Mouse (Mus musculus): ENCODE data around the gene Snx33. TPM values are rescaled to one million over a fixed set of nuclear protein-coding genes. Genes with fewer than 3 reads are reported as not detected.
A peak's percentile ranks its signal among the peaks of the same experiment; 100 is the strongest.

Snx33 gene
- polyA plus RNA-seq, 1 experiment from 2014 or later = 7.5 TPM

DNA sequence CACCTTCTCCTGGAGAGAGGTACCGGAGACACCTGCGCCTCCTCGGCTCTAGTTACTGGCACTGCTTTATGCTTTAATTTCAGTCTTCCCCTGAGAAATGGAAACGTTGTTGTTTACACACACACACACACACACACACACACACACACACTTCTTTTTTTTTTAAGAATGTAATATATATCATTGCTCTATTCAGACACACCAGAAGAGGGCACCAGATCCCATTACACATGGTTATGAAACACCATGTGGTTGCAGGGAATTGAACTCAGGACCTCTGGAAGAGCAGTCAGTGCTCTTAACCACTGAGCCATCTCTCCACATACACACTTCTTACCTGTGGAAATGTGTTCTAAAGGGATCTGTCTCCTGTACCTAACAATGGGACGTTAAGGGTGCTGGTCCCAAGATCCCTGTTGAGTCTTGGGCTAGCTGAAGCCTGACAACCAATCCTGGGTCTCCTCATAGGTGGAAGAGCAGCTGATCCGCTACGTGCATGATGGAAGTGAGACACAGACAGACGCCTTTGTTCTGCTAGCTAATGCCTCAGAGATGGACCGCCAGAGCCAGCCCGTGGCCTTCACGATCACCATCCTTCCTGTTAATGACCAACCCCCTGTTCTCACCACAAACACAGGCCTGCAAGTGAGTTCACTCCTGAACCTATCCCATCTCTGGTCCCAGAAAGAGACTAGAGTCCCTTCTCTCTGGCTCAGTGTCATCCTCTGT is 37.5 kb downstream of the Snx33 start:
- Histone ChIP-seq H3K27me3 (ENCODE audit: control insufficient read depth, insufficient read depth, low read length) (no peaks in the 10 kb centered on the region), H3K4me1 (ENCODE audit: control insufficient read depth, insufficient read depth, low read length) (peaks cover 16% of the 10 kb centered on the region), H3K4me2 (ENCODE audit: low read depth, low read length) (no peak overlapping the region), H3K4me3 (ENCODE audit: low read length) (no peak overlapping the region), H3K36me3 (ENCODE audit: control insufficient read depth, insufficient read depth) (peaks cover 32% of the 10 kb centered on the region), H3K27ac (ENCODE audit: low read length) (peak overlapping the region; percentile 33), H3K9me3 (replicated peaks; ENCODE audit: control insufficient read depth, low read length) (no peaks in the 10 kb centered on the region), H3K9ac (ENCODE audit: low read length) (no peak overlapping the region)
- no peak for ATAC-seq (replicated peaks; ENCODE audit: extremely low read depth, insufficient read depth, low FRiP score)
- WGBS = 67% methylated on average over 11 of the region's 11 CpGs

GRCm38 (mm10) chr9:56889817-56890216 is 38.4 kb downstream of the Snx33 start:
- Histone ChIP-seq H3K27ac (ENCODE audit: low read length) (no peak overlapping the region), H3K4me2 (ENCODE audit: low read depth, low read length) (no peak overlapping the region), H3K4me1 (ENCODE audit: control insufficient read depth, insufficient read depth, low read length) (peaks cover 16% of the 10 kb centered on the region), H3K27me3 (ENCODE audit: control insufficient read depth, insufficient read depth, low read length) (no peaks in the 10 kb centered on the region), H3K4me3 (ENCODE audit: low read length) (no peak overlapping the region), H3K9me3 (replicated peaks; ENCODE audit: control insufficient read depth, low read length) (no peaks in the 10 kb centered on the region), H3K36me3 (ENCODE audit: control insufficient read depth, insufficient read depth) (peaks cover 36% of the 10 kb centered on the region), H3K9ac (ENCODE audit: low read length) (no peak overlapping the region)
- 19% methylated on average over 14 of the region's 14 CpGs for WGBS
- ATAC-seq (replicated peaks; ENCODE audit: extremely low read depth, insufficient read depth, low FRiP score) = peak; percentile 59

DNA sequence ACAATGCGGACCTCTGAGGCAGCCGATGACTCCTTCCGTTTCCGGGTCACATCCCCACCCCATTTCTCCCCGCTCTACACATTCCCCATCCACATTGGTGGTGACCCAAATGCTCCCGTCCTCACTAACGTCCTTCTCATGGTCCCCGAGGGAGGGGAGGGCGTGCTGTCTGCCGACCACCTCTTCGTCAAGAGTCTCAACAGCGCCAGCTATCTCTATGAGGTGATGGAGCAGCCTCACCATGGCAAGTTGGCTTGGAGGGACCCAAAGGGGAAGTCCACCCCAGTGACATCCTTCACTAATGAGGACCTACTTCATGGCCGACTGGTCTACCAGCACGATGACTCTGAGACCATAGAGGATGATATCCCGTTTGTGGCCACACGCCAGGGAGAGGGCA is 40.6 kb downstream of the Snx33 start:
- no peak overlapping the region for H3K4me3 ChIP-seq (ENCODE audit: low read length)
- H3K4me1 ChIP-seq (ENCODE audit: control insufficient read depth, insufficient read depth, low read length) = peaks cover 13% of the 10 kb centered on the region
- no peaks in the 10 kb centered on the region for H3K27me3 ChIP-seq (ENCODE audit: control insufficient read depth, insufficient read depth, low read length)
- H3K9ac ChIP-seq (ENCODE audit: low read length) = no peak overlapping the region
- H3K36me3 ChIP-seq (ENCODE audit: control insufficient read depth, insufficient read depth) = peaks cover 31% of the 10 kb centered on the region
- H3K9me3 ChIP-seq (replicated peaks; ENCODE audit: control insufficient read depth, low read length) = no peaks in the 10 kb centered on the region
- no peak overlapping the region for H3K27ac ChIP-seq (ENCODE audit: low read length)
- no peak overlapping the region for H3K4me2 ChIP-seq (ENCODE audit: low read depth, low read length)
- 87% methylated on average over 16 of the region's 16 CpGs for WGBS
- ATAC-seq (replicated peaks; ENCODE audit: extremely low read depth, insufficient read depth, low FRiP score) = no peak

GRCm38 (mm10) chr9:56886601-56887000 is 41.6 kb downstream of the Snx33 start:
- no peak for ATAC-seq (replicated peaks; ENCODE audit: extremely low read depth, insufficient read depth, low FRiP score)
- Histone ChIP-seq H3K4me1 (ENCODE audit: control insufficient read depth, insufficient read depth, low read length) (peaks cover 19% of the 10 kb centered on the region), H3K4me2 (ENCODE audit: low read depth, low read length) (no peak overlapping the region), H3K27ac (ENCODE audit: low read length) (no peak overlapping the region), H3K4me3 (ENCODE audit: low read length) (no peak overlapping the region), H3K27me3 (ENCODE audit: control insufficient read depth, insufficient read depth, low read length) (no peaks in the 10 kb centered on the region), H3K9me3 (replicated peaks; ENCODE audit: control insufficient read depth, low read length) (no peaks in the 10 kb centered on the region), H3K36me3 (ENCODE audit: control insufficient read depth, insufficient read depth) (peaks cover 25% of the 10 kb centered on the region), H3K9ac (ENCODE audit: low read length) (no peak overlapping the region)
- WGBS = 89% methylated on average over 15 of the region's 15 CpGs

DNA sequence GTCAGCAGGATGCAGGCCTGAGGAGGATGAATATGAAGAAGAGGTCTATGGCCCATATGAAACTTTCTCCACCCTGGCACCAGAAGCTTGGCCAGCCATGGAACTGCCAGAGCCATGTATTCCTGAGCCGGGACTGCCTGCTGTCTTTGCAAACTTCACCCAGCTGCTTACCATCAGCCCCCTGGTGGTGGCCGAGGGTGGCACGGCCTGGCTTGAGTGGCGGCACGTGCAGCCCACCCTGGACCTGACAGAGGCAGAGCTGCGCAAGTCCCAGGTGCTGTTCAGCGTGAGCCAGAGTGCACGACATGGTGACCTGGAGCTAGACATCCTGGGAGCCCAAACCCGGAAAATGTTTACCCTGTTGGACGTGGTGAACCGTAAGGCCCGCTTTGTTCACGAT is 42.1 kb downstream of the Snx33 start:
- H3K27ac ChIP-seq (ENCODE audit: low read length) = no peak overlapping the region
- H3K9ac ChIP-seq (ENCODE audit: low read length) = no peak overlapping the region
- H3K27me3 ChIP-seq (ENCODE audit: control insufficient read depth, insufficient read depth, low read length) = no peaks in the 10 kb centered on the region
- no peak overlapping the region for H3K4me2 ChIP-seq (ENCODE audit: low read depth, low read length)
- WGBS = 57% methylated on average over 13 of the region's 13 CpGs
- ATAC-seq (replicated peaks; ENCODE audit: extremely low read depth, insufficient read depth, low FRiP score) = no peak
- H3K4me3 ChIP-seq (ENCODE audit: low read length) = no peak overlapping the region
- no peaks in the 10 kb centered on the region for H3K9me3 ChIP-seq (replicated peaks; ENCODE audit: control insufficient read depth, low read length)
- peaks cover 25% of the 10 kb centered on the region for H3K36me3 ChIP-seq (ENCODE audit: control insufficient read depth, insufficient read depth)
- H3K4me1 ChIP-seq (ENCODE audit: control insufficient read depth, insufficient read depth, low read length) = peaks cover 21% of the 10 kb centered on the region

DNA sequence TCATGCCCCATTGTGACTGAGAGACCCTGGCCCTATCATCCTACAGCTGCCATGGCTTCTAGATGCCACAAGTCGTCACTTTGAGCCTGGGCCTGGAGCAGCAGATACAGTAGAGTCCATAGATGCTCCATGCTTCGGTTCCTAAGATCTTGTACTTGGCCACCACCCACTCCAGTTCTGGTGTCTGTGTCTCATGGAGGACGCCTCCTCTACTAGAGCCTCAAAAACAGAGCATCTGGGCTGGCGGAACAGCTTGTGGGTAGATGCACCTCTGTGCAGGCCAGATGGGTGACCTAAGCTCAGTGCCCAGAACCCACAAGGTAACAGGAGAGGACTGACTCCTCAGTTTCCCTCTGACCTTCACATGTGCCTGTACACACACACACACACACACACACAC is 43.8 kb downstream of the Snx33 start:
- Histone ChIP-seq H3K36me3 (ENCODE audit: control insufficient read depth, insufficient read depth) (peaks cover 21% of the 10 kb centered on the region), H3K4me3 (ENCODE audit: low read length) (no peak overlapping the region), H3K9me3 (replicated peaks; ENCODE audit: control insufficient read depth, low read length) (no peaks in the 10 kb centered on the region), H3K4me1 (ENCODE audit: control insufficient read depth, insufficient read depth, low read length) (peaks cover 29% of the 10 kb centered on the region), H3K27me3 (ENCODE audit: control insufficient read depth, insufficient read depth, low read length) (no peaks in the 10 kb centered on the region), H3K4me2 (ENCODE audit: low read depth, low read length) (no peak overlapping the region), H3K9ac (ENCODE audit: low read length) (no peak overlapping the region), H3K27ac (ENCODE audit: low read length) (no peak overlapping the region)
- no peak for ATAC-seq (replicated peaks; ENCODE audit: extremely low read depth, insufficient read depth, low FRiP score)
- 76% methylated on average over 4 of the region's 4 CpGs for WGBS

DNA sequence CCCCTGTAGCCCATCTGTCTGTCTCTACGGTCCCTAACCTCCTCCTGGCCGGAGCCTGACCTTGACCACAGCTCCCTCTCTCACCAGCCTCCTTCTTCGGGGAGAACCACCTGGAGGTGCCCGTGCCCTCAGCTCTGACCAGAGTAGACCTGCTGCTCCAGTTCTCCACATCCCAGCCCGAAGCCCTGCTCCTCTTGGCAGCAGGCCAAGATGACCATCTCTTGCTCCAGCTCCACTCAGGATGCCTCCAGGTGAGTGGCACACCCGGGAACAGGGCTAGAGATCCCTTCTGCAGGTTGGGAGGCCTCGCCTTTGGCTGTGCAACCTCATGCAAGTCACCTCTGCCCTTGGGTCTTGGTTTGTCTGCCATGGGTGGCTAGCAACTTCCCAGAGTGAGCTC is 44.7 kb downstream of the Snx33 start:
- H3K4me1 ChIP-seq (ENCODE audit: control insufficient read depth, insufficient read depth, low read length) = peaks cover 31% of the 10 kb centered on the region
- 74% methylated on average over 7 of the region's 7 CpGs for WGBS
- no peak overlapping the region; the same call in 1 of the 2 replicates for H3K27ac ChIP-seq (ENCODE audit: low read length)
- H3K9ac ChIP-seq (ENCODE audit: low read length) = no peak overlapping the region
- no peak for ATAC-seq (replicated peaks; ENCODE audit: extremely low read depth, insufficient read depth, low FRiP score)
- no peaks in the 10 kb centered on the region for H3K27me3 ChIP-seq (ENCODE audit: control insufficient read depth, insufficient read depth, low read length)
- no peak overlapping the region for H3K4me3 ChIP-seq (ENCODE audit: low read length)
- H3K9me3 ChIP-seq (replicated peaks; ENCODE audit: control insufficient read depth, low read length) = no peaks in the 10 kb centered on the region
- no peak overlapping the region for H3K4me2 ChIP-seq (ENCODE audit: low read depth, low read length)
- peaks cover 14% of the 10 kb centered on the region for H3K36me3 ChIP-seq (ENCODE audit: control insufficient read depth, insufficient read depth)

DNA sequence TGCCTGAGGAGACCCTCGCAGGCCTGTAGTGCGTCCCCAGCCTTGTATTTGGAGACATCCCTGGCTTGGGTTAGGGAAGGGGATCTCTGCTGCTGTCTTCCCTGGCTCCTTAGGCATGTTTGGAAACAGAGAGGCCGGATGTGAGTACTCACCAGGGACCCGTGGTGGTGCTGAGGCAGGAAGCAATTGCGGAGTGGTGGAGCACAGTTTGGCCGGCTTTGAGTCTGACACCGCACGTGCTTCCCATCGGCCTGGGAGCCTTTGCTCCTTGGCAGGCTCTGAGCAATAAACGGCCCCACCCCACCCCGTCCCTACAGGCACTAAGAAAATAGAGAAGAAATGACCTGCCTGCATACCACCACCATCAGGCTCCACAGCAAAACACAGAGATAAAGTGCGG is 45.4 kb downstream of the Snx33 start:
- Histone ChIP-seq H3K36me3 (ENCODE audit: control insufficient read depth, insufficient read depth) (peaks cover 10% of the 10 kb centered on the region), H3K4me3 (ENCODE audit: low read length) (no peak overlapping the region), H3K27ac (ENCODE audit: low read length) (peak overlapping the region; percentile 65), H3K27me3 (ENCODE audit: control insufficient read depth, insufficient read depth, low read length) (no peaks in the 10 kb centered on the region), H3K9ac (ENCODE audit: low read length) (no peak overlapping the region), H3K4me1 (ENCODE audit: control insufficient read depth, insufficient read depth, low read length) (peaks cover 31% of the 10 kb centered on the region), H3K4me2 (ENCODE audit: low read depth, low read length) (no peak overlapping the region), H3K9me3 (replicated peaks; ENCODE audit: control insufficient read depth, low read length) (no peaks in the 10 kb centered on the region)
- 0 out of 2 replicates have a peak, but pooled peaks have one; percentile 24 for ATAC-seq (replicated peaks; ENCODE audit: extremely low read depth, insufficient read depth, low FRiP score)
- WGBS = 52% methylated on average over 12 of the region's 12 CpGs

GRCm38 (mm10) chr9:56882283-56882682 is 45.9 kb downstream of the Snx33 start:
- 65% methylated on average over 4 of the region's 4 CpGs for WGBS

More at GRCm38 (mm10) chr9:56882283-56882682, 45.9 kb downstream of the Snx33 start:
- Histone ChIP-seq H3K9me3 (replicated peaks; ENCODE audit: control insufficient read depth, low read length) (no peaks in the 10 kb centered on the region), H3K27ac (ENCODE audit: low read length) (peak overlapping the region; percentile 65), H3K4me1 (ENCODE audit: control insufficient read depth, insufficient read depth, low read length) (peaks cover 31% of the 10 kb centered on the region), H3K9ac (ENCODE audit: low read length) (0 out of 2 replicates have a peak overlapping the region, but pooled peaks have one; percentile 36), H3K4me2 (ENCODE audit: low read depth, low read length) (no peak overlapping the region), H3K27me3 (ENCODE audit: control insufficient read depth, insufficient read depth, low read length) (no peaks in the 10 kb centered on the region), H3K36me3 (ENCODE audit: control insufficient read depth, insufficient read depth) (peaks cover 10% of the 10 kb centered on the region), H3K4me3 (ENCODE audit: low read length) (no peak overlapping the region)
- no peak for ATAC-seq (replicated peaks; ENCODE audit: extremely low read depth, insufficient read depth, low FRiP score)

Measured in heart, embryonic 16.5 days (tissue).